Mouse (Mus musculus) midbrain, embryonic 13.5 days (tissue): Measurements from ENCODE around the gene Prss12. TPM values are rescaled to one million over a fixed set of nuclear protein-coding genes. Genes with fewer than 3 reads are reported as not detected.
"Not testable (repeated sequence)": the region's sequence is repeated elsewhere in the genome, so short reads cannot be mapped to it uniquely, and the experiment has no call there.

Experiments used
- ATAC-seq: fragments of 200-750 bp; cut with Nextera tagmentation; 2 replicates; pipeline ENCODE4 v1.8.0; 2017; ENCODE audit warnings: mild to moderate bottlenecking, moderate TSS enrichment, moderate library complexity
- H3K27ac ChIP-seq: fragments of 300-500 bp; sonication (generic); 2 replicates; pipeline ENCODE4 v1.5.1; 2015; ENCODE audit warnings: inconsistent platforms, mild to moderate bottlenecking, moderate library complexity
- H3K27me3 ChIP-seq: fragments of 300-500 bp; sonication (generic); 2 replicates; pipeline ENCODE4 v1.6.1; 2015; ENCODE audit warnings: mild to moderate bottlenecking, inconsistent platforms
- H3K36me3 ChIP-seq: fragments of 300-500 bp; sonication (generic); 2 replicates; pipeline ENCODE4 v1.6.1; 2015; ENCODE audit warnings: mild to moderate bottlenecking, inconsistent platforms
- H3K4me1 ChIP-seq: fragments of 300-500 bp; sonication (generic); replicated peaks from 2 replicates; pipeline ENCODE4 v1.6.1; 2015; ENCODE audit warnings: inconsistent platforms
- H3K4me2 ChIP-seq: fragments of 300-500 bp; sonication (generic); replicated peaks from 2 replicates; pipeline ENCODE4 v1.6.1; 2015; ENCODE audit warnings: moderate library complexity, mild to moderate bottlenecking, inconsistent platforms
- H3K4me3 ChIP-seq: fragments of 300-500 bp; sonication (generic); replicated peaks from 2 replicates; pipeline ENCODE4 v1.5.1; 2015; ENCODE audit warnings: mild to moderate bottlenecking, inconsistent platforms
- H3K9ac ChIP-seq: fragments of 300-500 bp; sonication (generic); replicated peaks from 2 replicates; pipeline ENCODE4 v1.6.1; 2015; ENCODE audit warnings: mild to moderate bottlenecking, inconsistent platforms
- H3K9me3 ChIP-seq: fragments of 300-500 bp; sonication (generic); 2 replicates; pipeline ENCODE4 v1.6.1; 2016; ENCODE audit warnings: mild to moderate bottlenecking, inconsistent platforms
- WGBS: fragments of 180-500 bp; shearing (Covaris S2); methylation state at CpG from one replicate; pipeline ENCODE4 v1.1.7; 2015; 5-methylcytosine and 5-hydroxymethylcytosine counted together
- polyA plus RNA-seq: library from polyadenylated mRNA; unstranded; fragments of >200 nt; fragmentation: Nextera tagmentation; extraction: Ambion mirVana; gene quantifications from 2 replicates; pipeline ENCODE4 v1.2.1, GENCODE M21; 2015

Gene Prss12
- polyA plus RNA-seq, 1 experiment from 2014 or later = 8.6 TPM

DNA sequence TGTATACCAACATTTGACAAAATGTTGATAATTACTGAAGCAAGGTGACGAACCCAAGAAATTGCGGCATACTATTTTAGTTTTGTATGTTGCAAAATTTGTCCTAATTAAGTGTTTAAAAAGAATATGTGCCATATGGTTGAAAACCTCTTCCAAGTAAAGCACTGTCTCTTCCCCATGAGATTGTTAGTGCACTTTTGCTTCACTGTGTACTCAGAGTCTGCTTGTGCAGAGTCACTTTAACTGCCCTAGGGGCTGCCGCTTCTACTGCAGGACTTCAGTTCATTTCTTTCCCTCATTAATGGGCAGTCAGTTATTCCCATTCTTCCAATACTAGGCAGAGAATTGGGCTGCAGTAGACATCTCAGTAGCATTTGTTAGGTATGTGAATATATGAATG lies 46.5 kb downstream of the Prss12 start:
- no peak overlapping the region for H3K4me3 ChIP-seq
- no peaks in the 10 kb centered on the region for H3K36me3 ChIP-seq
- H3K4me2 ChIP-seq = no peak overlapping the region
- H3K9ac ChIP-seq = no peak overlapping the region
- no peak overlapping the region for H3K27ac ChIP-seq
- H3K9me3 ChIP-seq = no peaks in the 10 kb centered on the region
- H3K4me1 ChIP-seq = no peaks in the 10 kb centered on the region
- ATAC-seq = no peak
- 92% methylated on average over 3 of the region's 3 CpGs for WGBS
- H3K27me3 ChIP-seq = no peaks in the 10 kb centered on the region

DNA sequence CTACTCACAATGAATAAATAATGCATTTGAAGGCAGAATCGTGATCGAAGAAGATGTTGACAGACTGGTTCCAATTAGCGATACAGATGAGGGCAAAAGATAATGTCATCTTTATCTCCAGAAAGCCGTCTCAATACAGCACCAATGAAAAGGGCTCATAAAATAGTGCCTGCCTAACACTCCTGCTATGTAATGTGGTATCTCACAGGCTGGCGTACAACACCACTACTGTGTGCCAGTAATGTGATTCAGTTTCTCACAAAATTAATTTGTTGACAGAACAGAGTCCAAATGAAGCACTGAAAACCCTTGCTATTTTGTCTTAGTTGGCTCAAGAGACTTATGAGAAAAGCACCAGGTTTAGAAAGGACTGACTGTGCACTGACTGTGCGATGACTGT lies 48.4 kb downstream of the Prss12 start:
- Histone ChIP-seq H3K4me2 (no peak overlapping the region), H3K9me3 (no peaks in the 10 kb centered on the region), H3K4me3 (no peak overlapping the region), H3K36me3 (no peaks in the 10 kb centered on the region), H3K27ac (no peak overlapping the region), H3K4me1 (no peaks in the 10 kb centered on the region), H3K27me3 (no peaks in the 10 kb centered on the region), H3K9ac (no peak overlapping the region)
- WGBS = 82% methylated on average over 6 of the region's 6 CpGs
- ATAC-seq = no peak

DNA sequence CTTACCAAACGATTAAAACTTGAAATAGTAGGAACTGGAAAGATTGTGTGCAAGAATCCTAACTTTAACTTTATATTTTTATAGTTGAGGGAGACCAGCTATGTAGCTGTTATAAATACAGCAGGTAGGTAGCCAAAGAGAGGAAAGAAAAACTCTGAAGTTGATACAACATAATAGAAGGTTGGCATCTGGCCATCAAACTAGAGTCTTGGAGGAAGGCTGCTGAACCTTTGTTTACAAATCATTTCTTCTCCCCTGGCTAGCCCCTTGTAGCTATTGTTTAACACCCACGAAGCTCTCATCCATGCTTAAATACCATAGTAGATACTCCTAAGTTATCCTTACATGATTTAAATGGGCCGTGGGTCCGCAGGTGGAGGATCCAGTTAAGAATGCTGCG lies 52.1 kb downstream of the Prss12 start:
- Histone ChIP-seq H3K27ac (no peak overlapping the region), H3K9ac (no peak overlapping the region), H3K4me3 (no peak overlapping the region), H3K4me2 (no peak overlapping the region), H3K27me3 (no peaks in the 10 kb centered on the region), H3K4me1 (no peaks in the 10 kb centered on the region), H3K36me3 (no peaks in the 10 kb centered on the region; the same call in 1 of the 2 replicates), H3K9me3 (no peaks in the 10 kb centered on the region)
- no peak for ATAC-seq
- 82% methylated on average over 5 of the region's 5 CpGs for WGBS

- not testable (repeated sequence) for H3K27me3 ChIP-seq, H3K9ac ChIP-seq, ATAC-seq, H3K4me2 ChIP-seq, H3K36me3 ChIP-seq, H3K9me3 ChIP-seq, H3K27ac ChIP-seq, H3K4me3 ChIP-seq
- WGBS = 79% methylated on average over 2 of the region's 2 CpGs
- peaks cover 16% of the 10 kb centered on the region for H3K4me1 ChIP-seq
These were observed 55.1 kb downstream of the Prss12 start for GRCm38 (mm10) chr3:123501798-123502197.

- Histone ChIP-seq H3K36me3 (peaks cover 4% of the 10 kb centered on the region), H3K4me3 (no peak overlapping the region), H3K9me3 (no peaks in the 10 kb centered on the region), H3K27me3 (no peaks in the 10 kb centered on the region), H3K9ac (no peak overlapping the region), H3K4me1 (peaks cover 25% of the 10 kb centered on the region), H3K27ac (no peak overlapping the region), H3K4me2 (no peak overlapping the region)
- WGBS = 85% methylated on average over 6 of the region's 6 CpGs
- ATAC-seq = no peak
These were observed 57.2 kb downstream of the Prss12 start for GRCm38 (mm10) chr3:123503943-123504342.

- Histone ChIP-seq H3K27me3 (no peaks in the 10 kb centered on the region), H3K4me3 (no peak overlapping the region), H3K36me3 (peaks cover 4% of the 10 kb centered on the region), H3K4me2 (no peak overlapping the region), H3K27ac (no peak overlapping the region), H3K9me3 (no peaks in the 10 kb centered on the region), H3K4me1 (peaks cover 31% of the 10 kb centered on the region), H3K9ac (no peak overlapping the region)
- 93% methylated on average over 7 of the region's 7 CpGs for WGBS
- no peak for ATAC-seq
These were observed 58.1 kb downstream of the Prss12 start for GRCm38 (mm10) chr3:123504783-123505182.

- Histone ChIP-seq H3K4me2 (peak overlapping the region; percentile 83), H3K4me1 (peaks cover 33% of the 10 kb centered on the region), H3K9ac (no peak overlapping the region), H3K9me3 (no peaks in the 10 kb centered on the region), H3K36me3 (peaks cover 4% of the 10 kb centered on the region), H3K27ac (no peak overlapping the region; the same call in 1 of the 2 replicates), H3K27me3 (no peaks in the 10 kb centered on the region), H3K4me3 (no peak overlapping the region)
- WGBS = 49% methylated on average over 9 of the region's 9 CpGs
- ATAC-seq = no peak
These were observed 59.3 kb downstream of the Prss12 start for GRCm38 (mm10) chr3:123505778-123506667.

DNA sequence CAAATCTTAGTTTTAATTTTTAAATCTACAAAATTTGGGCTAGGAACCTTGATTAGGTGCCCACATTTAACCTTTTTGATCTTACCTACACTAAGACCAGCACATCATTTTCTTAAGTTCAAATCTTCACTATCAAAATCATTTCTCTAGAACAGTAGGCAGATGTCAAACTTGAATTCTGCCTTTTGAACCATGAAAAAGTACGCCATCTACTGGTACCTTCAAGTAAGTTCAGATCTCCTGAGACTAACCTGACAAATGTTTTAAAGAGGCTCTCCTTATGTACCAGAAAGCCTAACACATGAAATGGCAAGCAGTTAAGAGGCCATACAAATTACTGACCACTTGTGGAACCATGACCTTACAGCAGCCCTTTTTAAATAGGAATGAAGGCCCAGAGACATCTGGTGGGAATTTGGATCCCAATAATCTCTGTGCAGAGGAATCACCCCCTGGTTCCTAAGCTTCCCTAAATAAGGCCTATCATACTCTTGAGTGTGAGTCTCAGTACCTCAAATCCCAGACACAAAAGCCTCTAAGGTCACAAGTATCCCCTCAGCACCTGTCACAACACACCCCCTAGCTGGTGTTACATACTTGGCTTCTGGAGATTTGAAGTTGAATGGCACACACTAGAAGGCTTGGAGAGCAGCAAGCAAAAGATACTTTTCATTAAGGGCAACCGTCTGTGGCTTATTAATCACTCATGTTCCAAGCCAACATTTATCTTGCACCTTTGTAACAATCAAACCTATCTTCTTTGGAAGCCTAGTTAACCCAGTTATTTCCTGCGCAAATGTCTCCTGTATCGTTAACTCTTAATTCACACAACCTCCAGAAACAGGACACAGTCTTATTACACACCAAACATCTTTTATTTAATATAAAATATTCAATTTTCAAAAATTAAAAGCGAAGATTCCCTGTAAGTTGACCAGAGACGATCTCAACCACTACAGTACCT lies 60.3 kb downstream of the Prss12 start:
- Histone ChIP-seq H3K27me3 (no peaks in the 10 kb centered on the region), H3K4me3 (peak overlapping the region; percentile 58), H3K4me1 (peaks cover 33% of the 10 kb centered on the region), H3K4me2 (peak overlapping the region; percentile 83), H3K36me3 (peaks cover 4% of the 10 kb centered on the region), H3K27ac (0 out of 2 replicates have a peak overlapping the region, but pooled peaks have one; percentile 97), H3K9me3 (no peaks in the 10 kb centered on the region), H3K9ac (peak overlapping the region; percentile 84)
- 7% methylated on average over 6 of the region's 6 CpGs for WGBS
- ATAC-seq = no peak

GRCm38 (mm10) chr3:123507663-123508055 lies 60.9 kb downstream of the Prss12 start:
- Histone ChIP-seq H3K36me3 (peaks cover 4% of the 10 kb centered on the region), H3K9me3 (no peaks in the 10 kb centered on the region), H3K27ac (peak overlapping the region; percentile 97), H3K27me3 (no peaks in the 10 kb centered on the region), H3K4me1 (peaks cover 33% of the 10 kb centered on the region), H3K9ac (peak overlapping the region; percentile 84), H3K4me3 (peak overlapping the region; percentile 58), H3K4me2 (peak overlapping the region; percentile 83)
- under 1% methylated on average over 10 of the region's 10 CpGs for WGBS
- no peak for ATAC-seq

DNA sequence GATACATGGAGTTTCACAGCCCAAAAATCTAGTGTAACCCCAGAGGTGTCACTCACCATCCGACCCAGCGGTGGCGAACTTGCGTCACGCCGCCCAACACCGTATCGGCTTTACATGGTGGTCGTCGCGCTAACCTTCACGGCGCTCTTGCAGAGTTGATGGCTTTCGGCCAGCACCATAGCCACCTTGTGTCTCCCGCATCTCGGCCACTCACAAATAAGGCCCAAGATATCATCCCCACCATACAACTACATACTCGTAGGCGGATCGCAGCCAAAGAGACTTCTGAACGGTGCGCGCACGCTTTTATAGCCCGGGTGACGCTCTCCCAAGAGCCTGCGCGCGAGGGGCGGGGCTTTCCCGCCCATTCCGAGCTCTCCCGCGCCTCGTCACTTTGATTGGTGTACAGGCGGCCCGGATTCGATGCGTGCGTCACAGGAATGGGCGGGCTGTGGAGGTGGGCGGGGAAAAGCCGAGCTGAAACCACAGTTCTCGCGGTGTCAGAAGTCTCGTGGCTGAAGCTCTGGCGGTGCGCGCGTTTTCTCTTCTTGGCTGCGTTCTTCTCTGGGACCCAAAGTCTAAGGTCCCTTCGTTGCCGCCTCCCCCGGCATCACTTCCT lies 61.5 kb downstream of the Prss12 start:
- WGBS = under 1% methylated on average over 53 of the region's 53 CpGs
- Histone ChIP-seq H3K27ac (peak overlapping the region; percentile 97), H3K9ac (peak overlapping the region; percentile 84), H3K36me3 (peaks cover 4% of the 10 kb centered on the region), H3K4me2 (peak overlapping the region; percentile 83), H3K4me3 (peak overlapping the region; percentile 58), H3K4me1 (peaks cover 33% of the 10 kb centered on the region), H3K27me3 (no peaks in the 10 kb centered on the region), H3K9me3 (no peaks in the 10 kb centered on the region)
- peak; percentile 98 for ATAC-seq

- H3K27ac ChIP-seq = peak overlapping the region; percentile 97
- peak overlapping the region; percentile 58 for H3K4me3 ChIP-seq
- H3K9me3 ChIP-seq = no peaks in the 10 kb centered on the region
- peaks cover 33% of the 10 kb centered on the region for H3K4me1 ChIP-seq
- H3K36me3 ChIP-seq = peaks cover 4% of the 10 kb centered on the region
- under 1% methylated on average over 36 of the region's 36 CpGs for WGBS
- peak overlapping the region; percentile 62 for H3K4me2 ChIP-seq
- peak overlapping the region; percentile 83 for H3K9ac ChIP-seq
- 0 out of 2 replicates have a peak, but pooled peaks cover 2% of the 10 kb centered on the region for H3K27me3 ChIP-seq
- ATAC-seq = peak; percentile 81
These were observed 62.1 kb downstream of the Prss12 start for GRCm38 (mm10) chr3:123508675-123509376.
